Mouse (Mus musculus): ENCODE data around the gene Tfeb. TPM values are rescaled to one million over a fixed set of nuclear protein-coding genes. Genes with fewer than 3 reads are reported as not detected.

The Tfeb gene
- polyA plus RNA-seq, 1 experiment from 2014 or later, result 23.0 TPM

DNA sequence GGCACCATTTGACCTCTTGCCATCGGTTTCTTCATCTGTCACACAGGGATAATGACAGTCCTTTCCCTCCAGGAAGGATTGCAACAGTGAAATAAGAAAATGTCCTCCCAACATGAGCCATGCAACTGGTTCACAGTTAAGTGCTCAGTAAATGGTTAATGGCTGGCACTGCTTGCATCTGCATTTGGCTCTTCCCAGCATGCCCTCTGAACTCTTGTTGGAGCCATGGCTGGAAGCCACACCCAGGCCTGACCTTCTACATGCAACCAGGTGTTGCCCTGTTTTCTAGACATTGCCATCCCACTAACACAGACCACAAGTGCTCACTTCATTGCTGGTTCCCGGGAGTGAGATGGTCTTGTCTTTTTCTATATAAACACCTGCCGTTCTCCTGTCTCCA is 28.9 kb upstream of the Tfeb start:
- no peak overlapping the region for H3K4me2 ChIP-seq (ENCODE audit: low read length)
- DNase-seq (ENCODE audit: low spot score) (no peak), ATAC-seq (replicated peaks; ENCODE audit: low FRiP score, low read depth) (no peak)
- H3K36me3 ChIP-seq (ENCODE audit: insufficient read depth, low read length), result 0 out of 2 replicates have a peak, but pooled peaks cover 8% of the 10 kb centered on the region
- H3K4me1 ChIP-seq (replicated peaks; ENCODE audit: insufficient read depth, low read length), result no peaks in the 10 kb centered on the region
- H3K9ac ChIP-seq (ENCODE audit: low read depth, low read length), result no peak overlapping the region
- no peak overlapping the region for H3K27ac ChIP-seq
- no peaks in the 10 kb centered on the region for H3K9me3 ChIP-seq (replicated peaks; ENCODE audit: low read length)
- no peak overlapping the region for H3K4me3 ChIP-seq (replicated peaks; ENCODE audit: low read depth, low read length)
- TF ChIP-seq CTCF (IDR thresholded peaks at IDR 0.05; ENCODE audit: low read depth), result no peak
- H3K27me3 ChIP-seq (ENCODE audit: insufficient read depth, low read length), result no peaks in the 10 kb centered on the region
- WGBS, result 70% methylated on average over 3 of the region's 3 CpGs

GRCm38 (mm10) chr17:47708972-47709371 is 27.9 kb upstream of the Tfeb start:
- no peak for DNase-seq (ENCODE audit: low spot score)
- no peaks in the 10 kb centered on the region for H3K9me3 ChIP-seq (replicated peaks; ENCODE audit: low read length)
- no peaks in the 10 kb centered on the region for H3K36me3 ChIP-seq (ENCODE audit: insufficient read depth, low read length)
- H3K4me1 ChIP-seq (replicated peaks; ENCODE audit: insufficient read depth, low read length), result no peaks in the 10 kb centered on the region
- no peak overlapping the region for H3K27ac ChIP-seq
- no peak overlapping the region for H3K9ac ChIP-seq (ENCODE audit: low read depth, low read length)
- TF ChIP-seq CTCF (IDR thresholded peaks at IDR 0.05; ENCODE audit: low read depth), result no peak
- ATAC-seq (replicated peaks; ENCODE audit: low FRiP score, low read depth), result no peak
- no peaks in the 10 kb centered on the region for H3K27me3 ChIP-seq (ENCODE audit: insufficient read depth, low read length)
- no peak overlapping the region for H3K4me3 ChIP-seq (replicated peaks; ENCODE audit: low read depth, low read length)
- 40% methylated on average over 4 of the region's 4 CpGs for WGBS
- H3K4me2 ChIP-seq (ENCODE audit: low read length), result no peak overlapping the region

GRCm38 (mm10) chr17:47710036-47710435 is 26.8 kb upstream of the Tfeb start:
- DNase-seq (ENCODE audit: low spot score), result no peak
- no peaks in the 10 kb centered on the region for H3K36me3 ChIP-seq (ENCODE audit: insufficient read depth, low read length)

GRCm38 (mm10) chr17:47711883-47712282 is 24.9 kb upstream of the Tfeb start:
- Histone ChIP-seq H3K27me3 (ENCODE audit: insufficient read depth, low read length) (no peaks in the 10 kb centered on the region), H3K4me1 (replicated peaks; ENCODE audit: insufficient read depth, low read length) (no peaks in the 10 kb centered on the region), H3K4me3 (replicated peaks; ENCODE audit: low read depth, low read length) (no peak overlapping the region), H3K36me3 (ENCODE audit: insufficient read depth, low read length) (no peaks in the 10 kb centered on the region), H3K27ac (no peak overlapping the region), H3K9me3 (replicated peaks; ENCODE audit: low read length) (no peaks in the 10 kb centered on the region), H3K9ac (ENCODE audit: low read depth, low read length) (no peak overlapping the region), H3K4me2 (ENCODE audit: low read length) (no peak overlapping the region)
- TF ChIP-seq CTCF (IDR thresholded peaks at IDR 0.05; ENCODE audit: low read depth), result no peak
- DNase-seq (ENCODE audit: low spot score) (no peak), ATAC-seq (replicated peaks; ENCODE audit: low FRiP score, low read depth) (no peak)
- 69% methylated on average over 6 of the region's 6 CpGs for WGBS

More at GRCm38 (mm10) chr17:47710036-47710435, 26.8 kb upstream of the Tfeb start:
- Histone ChIP-seq H3K4me3 (replicated peaks; ENCODE audit: low read depth, low read length) (no peak overlapping the region), H3K9me3 (replicated peaks; ENCODE audit: low read length) (no peaks in the 10 kb centered on the region), H3K4me1 (replicated peaks; ENCODE audit: insufficient read depth, low read length) (no peaks in the 10 kb centered on the region), H3K27ac (no peak overlapping the region), H3K27me3 (ENCODE audit: insufficient read depth, low read length) (no peaks in the 10 kb centered on the region), H3K9ac (ENCODE audit: low read depth, low read length) (no peak overlapping the region), H3K4me2 (ENCODE audit: low read length) (no peak overlapping the region)
- TF ChIP-seq CTCF (IDR thresholded peaks at IDR 0.05; ENCODE audit: low read depth), result no peak
- ATAC-seq (replicated peaks; ENCODE audit: low FRiP score, low read depth), result no peak
- WGBS, result 80% methylated on average over 3 of the region's 3 CpGs

GRCm38 (mm10) chr17:47712889-47713571 is 23.8 kb upstream of the Tfeb start:
- Histone ChIP-seq H3K9me3 (replicated peaks; ENCODE audit: low read length) (no peaks in the 10 kb centered on the region), H3K4me2 (ENCODE audit: low read length) (no peak overlapping the region), H3K4me1 (replicated peaks; ENCODE audit: insufficient read depth, low read length) (no peaks in the 10 kb centered on the region), H3K27ac (no peak overlapping the region), H3K4me3 (replicated peaks; ENCODE audit: low read depth, low read length) (no peak overlapping the region), H3K9ac (ENCODE audit: low read depth, low read length) (no peak overlapping the region), H3K27me3 (ENCODE audit: insufficient read depth, low read length) (no peaks in the 10 kb centered on the region), H3K36me3 (ENCODE audit: insufficient read depth, low read length) (no peaks in the 10 kb centered on the region)
- DNase-seq (ENCODE audit: low spot score) (no peak), ATAC-seq (replicated peaks; ENCODE audit: low FRiP score, low read depth) (no peak)
- 55% methylated on average over 22 of the region's 22 CpGs for WGBS
- no peak for TF ChIP-seq CTCF (IDR thresholded peaks at IDR 0.05; ENCODE audit: low read depth)

GRCm38 (mm10) chr17:47715037-47715436 is 21.8 kb upstream of the Tfeb start:
- TF ChIP-seq CTCF (IDR thresholded peaks at IDR 0.05; ENCODE audit: low read depth), result no peak
- 67% methylated on average over 3 of the region's 3 CpGs for WGBS
- no peak for ATAC-seq (replicated peaks; ENCODE audit: low FRiP score, low read depth)

DNA sequence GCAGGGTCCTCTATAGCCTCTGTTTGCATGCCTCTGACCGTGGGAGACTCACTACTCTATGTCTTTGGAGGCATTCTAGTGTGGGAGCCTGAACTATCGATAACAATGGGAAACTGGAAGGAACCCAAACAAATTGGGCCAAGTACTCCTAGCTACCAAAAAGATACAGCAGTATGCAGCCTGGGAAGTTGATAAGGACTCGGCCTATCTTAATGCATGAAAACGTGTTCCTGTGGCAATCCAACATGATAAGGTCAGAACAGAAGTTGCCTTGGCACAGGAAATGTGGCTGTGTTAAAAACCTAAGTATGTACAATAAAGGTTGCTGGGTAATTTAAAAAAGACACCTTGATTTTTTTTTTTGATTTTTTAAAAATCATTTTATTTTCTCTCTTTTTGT is 15.6 kb upstream of the Tfeb start:
- no peak overlapping the region for H3K4me2 ChIP-seq (ENCODE audit: low read length)
- H3K9me3 ChIP-seq (replicated peaks; ENCODE audit: low read length), result no peaks in the 10 kb centered on the region
- no peak for ATAC-seq (replicated peaks; ENCODE audit: low FRiP score, low read depth)
- no peak overlapping the region for H3K4me3 ChIP-seq (replicated peaks; ENCODE audit: low read depth, low read length)
- H3K36me3 ChIP-seq (ENCODE audit: insufficient read depth, low read length), result no peaks in the 10 kb centered on the region
- no peaks in the 10 kb centered on the region for H3K4me1 ChIP-seq (replicated peaks; ENCODE audit: insufficient read depth, low read length)
- WGBS, result 81% methylated on average over 4 of the region's 4 CpGs
- TF ChIP-seq CTCF (IDR thresholded peaks at IDR 0.05; ENCODE audit: low read depth), result no peak
- H3K27me3 ChIP-seq (ENCODE audit: insufficient read depth, low read length), result no peaks in the 10 kb centered on the region
- DNase-seq (ENCODE audit: low spot score), result no peak
- H3K27ac ChIP-seq, result no peak overlapping the region
- H3K9ac ChIP-seq (ENCODE audit: low read depth, low read length), result no peak overlapping the region

More at GRCm38 (mm10) chr17:47715037-47715436, 21.8 kb upstream of the Tfeb start:
- H3K9me3 ChIP-seq (replicated peaks; ENCODE audit: low read length), result no peaks in the 10 kb centered on the region
- H3K9ac ChIP-seq (ENCODE audit: low read depth, low read length), result no peak overlapping the region
- H3K4me3 ChIP-seq (replicated peaks; ENCODE audit: low read depth, low read length), result no peak overlapping the region
- no peak overlapping the region for H3K4me2 ChIP-seq (ENCODE audit: low read length)
- DNase-seq (ENCODE audit: low spot score), result no peak
- H3K36me3 ChIP-seq (ENCODE audit: insufficient read depth, low read length), result no peaks in the 10 kb centered on the region
- no peaks in the 10 kb centered on the region for H3K27me3 ChIP-seq (ENCODE audit: insufficient read depth, low read length)
- H3K4me1 ChIP-seq (replicated peaks; ENCODE audit: insufficient read depth, low read length), result no peaks in the 10 kb centered on the region
- no peak overlapping the region for H3K27ac ChIP-seq
